Mouse (Mus musculus) layer of hippocampus, adult 9-11 months (tissue): Measurements from ENCODE around the gene Cdc42.

Experiments
- DNase-seq: peaks from one replicate; pipeline ENCODE4 v3.0.0; 2022

The Cdc42 gene

GRCm38 (mm10) chr4:137357517-137358254 is at the start of gene Cdc42:
Gene Cdc42 (minus strand): TSS chr4:137357720.
- DNase-seq, result peak; percentile 98

- no peak for DNase-seq
Observed at GRCm38 (mm10) chr4:137405571-137405970, 48.1 kb upstream of the Cdc42 start.

- DNase-seq, result no peak
Observed at GRCm38 (mm10) chr4:137396641-137397525, 39.4 kb upstream of the Cdc42 start.

GRCm38 (mm10) chr4:137393378-137394135 is 36.0 kb upstream of the Cdc42 start:
- DNase-seq, result no peak

- no peak for DNase-seq
Observed at GRCm38 (mm10) chr4:137392874-137393273, 35.4 kb upstream of the Cdc42 start.

GRCm38 (mm10) chr4:137391287-137391686 is 33.8 kb upstream of the Cdc42 start:
- no peak for DNase-seq

- no peak for DNase-seq
Observed at GRCm38 (mm10) chr4:137390196-137390595, 32.7 kb upstream of the Cdc42 start.

GRCm38 (mm10) chr4:137388983-137389382 is 31.5 kb upstream of the Cdc42 start:
- no peak for DNase-seq

- DNase-seq, result peak; percentile 86
Observed at GRCm38 (mm10) chr4:137388059-137388794, 30.7 kb upstream of the Cdc42 start.

GRCm38 (mm10) chr4:137387482-137388058 is 30.1 kb upstream of the Cdc42 start:
- DNase-seq, result no peak

- DNase-seq, result no peak
Observed at GRCm38 (mm10) chr4:137380702-137381605, 23.4 kb upstream of the Cdc42 start.

- no peak for DNase-seq
Observed at GRCm38 (mm10) chr4:137379713-137380255, 22.3 kb upstream of the Cdc42 start.

- no peak for DNase-seq
Observed at GRCm38 (mm10) chr4:137379085-137379484, 21.6 kb upstream of the Cdc42 start.

GRCm38 (mm10) chr4:137377526-137378304 is 20.2 kb upstream of the Cdc42 start:
- no peak for DNase-seq

GRCm38 (mm10) chr4:137376778-137377177 is 19.3 kb upstream of the Cdc42 start:
- DNase-seq, result no peak

- DNase-seq, result no peak
Observed at GRCm38 (mm10) chr4:137375314-137376278, 18.1 kb upstream of the Cdc42 start.

- peak; percentile 75 for DNase-seq
Observed at GRCm38 (mm10) chr4:137373711-137374110, 16.2 kb upstream of the Cdc42 start.
